Mouse (Mus musculus) kidney, adult 8-10 months (tissue): Measurements from ENCODE around the gene Slc25a48.

Experiments used
- DNase-seq, 2 experiments: peaks; one replicate each; pipeline ENCODE4 v3.0.0; 2022

The Slc25a48 gene

GRCm38 (mm10) chr13:56449239-56450030 is 11.3 kb downstream of the Slc25a48 start:
- DNase-seq: peak in 1 of 2 experiments; percentile 49

GRCm38 (mm10) chr13:56450035-56450434 is 11.9 kb downstream of the Slc25a48 start:
- no peak for DNase-seq

GRCm38 (mm10) chr13:56458001-56458400 is 19.8 kb downstream of the Slc25a48 start:
- DNase-seq: no peak

GRCm38 (mm10) chr13:56461460-56461859 is 23.3 kb downstream of the Slc25a48 start:
- peak; percentile 87 for DNase-seq

GRCm38 (mm10) chr13:56462791-56463190 is 24.6 kb downstream of the Slc25a48 start:
- DNase-seq: no peak

GRCm38 (mm10) chr13:56463261-56463660 is 25.1 kb downstream of the Slc25a48 start:
- peak; percentile 66 to 73 for DNase-seq

GRCm38 (mm10) chr13:56463750-56464149 is 25.6 kb downstream of the Slc25a48 start:
- DNase-seq: peak in 1 of 2 experiments; percentile 39

GRCm38 (mm10) chr13:56467786-56468185 is 29.6 kb downstream of the Slc25a48 start:
- no peak for DNase-seq

GRCm38 (mm10) chr13:56468536-56468935 is 30.4 kb downstream of the Slc25a48 start:
- DNase-seq: no peak

- no peak for DNase-seq
These were observed 33.1 kb downstream of the Slc25a48 start for GRCm38 (mm10) chr13:56471211-56471610.

GRCm38 (mm10) chr13:56471951-56472350 is 33.8 kb downstream of the Slc25a48 start:
- peak; percentile 67 to 68 for DNase-seq

GRCm38 (mm10) chr13:56472661-56473060 is 34.5 kb downstream of the Slc25a48 start:
- DNase-seq: no peak

GRCm38 (mm10) chr13:56475363-56475762 is 37.2 kb downstream of the Slc25a48 start:
- peak; percentile 52 to 53 for DNase-seq

GRCm38 (mm10) chr13:56476790-56477189 is 38.6 kb downstream of the Slc25a48 start:
- no peak for DNase-seq

GRCm38 (mm10) chr13:56477271-56477670 is 39.1 kb downstream of the Slc25a48 start:
- peak; percentile 52 to 83 for DNase-seq

- no peak for DNase-seq
These were observed 39.9 kb downstream of the Slc25a48 start for GRCm38 (mm10) chr13:56478027-56478426.

- no peak for DNase-seq
These were observed 44.0 kb downstream of the Slc25a48 start, which contains the start of gene Il9 for GRCm38 (mm10) chr13:56482146-56482545. Gene Il9, minus strand, starts transcription at chr13:56482246.

- DNase-seq: no peak
These were observed 49.9 kb downstream of the Slc25a48 start for GRCm38 (mm10) chr13:56488012-56488411.

GRCm38 (mm10) chr13:56494440-56494839 is 56.3 kb downstream of the Slc25a48 start:
- DNase-seq: no peak

GRCm38 (mm10) chr13:56500132-56500531 is 62.0 kb downstream of the Slc25a48 start:
- peak in 1 of 2 experiments; percentile 35 for DNase-seq

- DNase-seq: no peak
These were observed 62.5 kb downstream of the Slc25a48 start for GRCm38 (mm10) chr13:56500636-56501035.

GRCm38 (mm10) chr13:56501866-56502420 is 63.8 kb downstream of the Slc25a48 start:
- DNase-seq: no peak

GRCm38 (mm10) chr13:56506871-56507496 is 68.8 kb downstream of the Slc25a48 start:
- no peak for DNase-seq

GRCm38 (mm10) chr13:56509796-56510195 is 71.6 kb downstream of the Slc25a48 start:
- DNase-seq: peak; percentile 61 to 74
